Mouse (Mus musculus) kidney, embryonic 16.5 days (tissue): ENCODE measurements around the gene Art1. TPM values are rescaled to one million over a fixed set of nuclear protein-coding genes. Genes with fewer than 3 reads are reported as not detected.

Source experiments
- ATAC-seq: fragments of 200-750 bp; cut with Nextera tagmentation; 2 replicates; pipeline ENCODE4 v1.8.0; 2017; ENCODE audit warnings: moderate TSS enrichment; ENCODE audit not compliant: low FRiP score, low TSS enrichment
- H3K27ac ChIP-seq: fragments of 300-500 bp; sonication (generic); 2 replicates; pipeline ENCODE4 v1.5.1; 2014; ENCODE audit warnings: low read length
- H3K27me3 ChIP-seq: fragments of 300-500 bp; sonication (generic); 2 replicates; pipeline ENCODE4 v1.6.1; 2014; ENCODE audit warnings: low read length, control low read depth, mixed read lengths; ENCODE audit not compliant: insufficient read depth
- H3K36me3 ChIP-seq: fragments of 300-500 bp; sonication (generic); 2 replicates; pipeline ENCODE4 v1.6.1; 2014; ENCODE audit warnings: low read length, control low read depth, mixed read lengths; ENCODE audit not compliant: insufficient read depth
- H3K4me1 ChIP-seq: fragments of 300-500 bp; sonication (generic); 2 replicates; pipeline ENCODE4 v1.6.1; 2014; ENCODE audit warnings: low read length, control low read depth, mixed read lengths; ENCODE audit not compliant: insufficient read depth
- H3K4me2 ChIP-seq: fragments of 300-500 bp; sonication (generic); replicated peaks from 2 replicates; pipeline ENCODE4 v1.6.1; 2014; ENCODE audit warnings: low read depth, low read length
- H3K4me3 ChIP-seq: fragments of 300-500 bp; sonication (generic); 2 replicates; pipeline ENCODE4 v1.5.1; 2014; ENCODE audit warnings: mild to moderate bottlenecking, low read length
- H3K9ac ChIP-seq: fragments of 300-500 bp; sonication (generic); replicated peaks from 2 replicates; pipeline ENCODE4 v1.6.1; 2014; ENCODE audit warnings: low read length
- H3K9me3 ChIP-seq: fragments of 300-500 bp; sonication (generic); 2 replicates; pipeline ENCODE4 v1.6.1; 2016; ENCODE audit warnings: low read length, control low read depth
- WGBS: fragments of 180-500 bp; shearing (Covaris S2); extraction: QIAGEN DNeasy Blood & Tissue Kit; methylation state at CpG from one replicate; pipeline ENCODE4 v1.1.7; 2014; 5-methylcytosine and 5-hydroxymethylcytosine counted together
- polyA plus RNA-seq: library from polyadenylated mRNA; unstranded; fragments of >200 nt; fragmentation: Nextera tagmentation; extraction: Ambion mirVana; gene quantifications from 2 replicates; pipeline ENCODE4 v1.2.1, GENCODE M21; 2015

Gene Art1
- polyA plus RNA-seq, 1 experiment from 2014 or later = 1.2 TPM

DNA sequence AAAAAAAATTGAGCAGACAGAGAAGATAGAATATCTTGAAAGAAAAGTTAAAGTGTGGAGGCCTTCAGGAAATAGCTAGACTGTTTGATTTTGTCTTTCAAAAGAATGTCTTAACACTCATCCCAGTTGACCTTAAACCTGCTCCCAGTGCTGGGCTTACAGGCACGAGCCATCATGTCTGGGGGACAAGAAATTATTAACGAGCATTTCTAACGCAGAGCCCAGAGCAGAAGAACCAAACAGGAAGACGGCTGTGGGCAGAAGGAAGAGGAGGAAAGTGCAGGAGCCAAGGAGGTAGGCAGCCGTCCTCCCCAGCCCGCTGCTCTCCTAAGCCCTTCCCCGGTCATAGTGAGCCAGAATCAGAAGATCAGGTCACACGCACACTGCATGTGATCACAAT is 21.2 kb upstream of the Art1 start:
- 85% methylated on average over 8 of the region's 8 CpGs for WGBS
- H3K27me3 ChIP-seq = no peaks in the 10 kb centered on the region
- no peak overlapping the region for H3K4me3 ChIP-seq
- H3K4me2 ChIP-seq = no peak overlapping the region
- peaks cover 72% of the 10 kb centered on the region for H3K36me3 ChIP-seq
- ATAC-seq = no peak
- no peak overlapping the region for H3K9ac ChIP-seq
- H3K9me3 ChIP-seq = no peaks in the 10 kb centered on the region
- H3K27ac ChIP-seq = no peak overlapping the region
- no peaks in the 10 kb centered on the region for H3K4me1 ChIP-seq

DNA sequence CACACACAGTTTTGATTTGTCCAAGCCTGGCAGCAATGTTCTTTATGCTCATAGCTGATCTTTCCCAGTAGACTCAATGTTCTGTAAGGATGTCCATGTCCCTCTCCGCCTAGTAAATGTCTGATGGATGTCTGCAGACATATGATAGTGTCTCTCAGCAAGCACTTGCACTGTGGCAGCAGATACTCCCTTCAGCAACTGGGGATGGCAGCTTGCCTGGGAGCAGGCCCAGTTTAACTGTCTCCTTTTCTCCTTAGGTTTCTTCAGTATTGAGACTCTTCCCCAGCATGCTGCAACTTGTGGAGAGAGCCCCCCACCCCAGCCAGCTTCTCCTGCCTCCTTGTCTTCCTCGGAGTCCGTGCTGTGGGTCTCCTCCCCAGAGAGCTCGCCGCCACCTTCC is 19.8 kb upstream of the Art1 start:
- H3K4me2 ChIP-seq = no peak overlapping the region
- 95% methylated on average over 5 of the region's 5 CpGs for WGBS
- no peak overlapping the region for H3K4me3 ChIP-seq
- H3K27me3 ChIP-seq = no peaks in the 10 kb centered on the region
- H3K36me3 ChIP-seq = peaks cover 63% of the 10 kb centered on the region
- no peaks in the 10 kb centered on the region for H3K9me3 ChIP-seq
- no peak for ATAC-seq
- H3K9ac ChIP-seq = no peak overlapping the region
- no peaks in the 10 kb centered on the region for H3K4me1 ChIP-seq
- no peak overlapping the region for H3K27ac ChIP-seq

DNA sequence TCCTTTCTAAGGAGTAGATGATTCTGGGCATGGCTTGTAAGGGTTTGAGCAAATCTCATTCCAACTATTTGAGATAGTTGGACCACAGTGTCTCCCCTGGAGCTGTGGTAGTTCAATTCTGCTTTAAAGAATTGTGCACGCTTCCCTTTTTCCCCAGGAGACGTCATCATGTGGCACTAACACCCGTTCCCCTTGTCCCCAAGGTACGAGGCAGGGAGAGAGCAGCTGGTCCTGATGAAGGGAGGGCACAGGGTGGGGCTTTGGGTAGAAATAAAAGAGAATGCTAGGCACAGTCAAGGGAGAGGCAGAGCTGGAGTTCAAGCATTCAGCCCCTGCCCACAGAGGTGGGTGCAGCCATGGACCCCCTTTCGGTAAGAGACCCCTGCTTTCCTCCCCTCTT is 18.7 kb upstream of the Art1 start, which contains the start of gene Trpc2:
Gene Trpc2 (plus strand): TSS at position 301 of the 400 bp plus-strand sequence.
- 90% methylated on average over 5 of the region's 5 CpGs for WGBS
- Histone ChIP-seq H3K36me3 (peaks cover 53% of the 10 kb centered on the region), H3K9ac (no peak within 1 kb of the TSS), H3K27me3 (no peaks in the 10 kb centered on the region), H3K4me3 (no peak within 1 kb of the TSS), H3K4me1 (no peaks in the 10 kb centered on the region), H3K9me3 (no peaks in the 10 kb centered on the region), H3K4me2 (no peak within 1 kb of the TSS), H3K27ac (no peak within 1 kb of the TSS)
- ATAC-seq = no peak

DNA sequence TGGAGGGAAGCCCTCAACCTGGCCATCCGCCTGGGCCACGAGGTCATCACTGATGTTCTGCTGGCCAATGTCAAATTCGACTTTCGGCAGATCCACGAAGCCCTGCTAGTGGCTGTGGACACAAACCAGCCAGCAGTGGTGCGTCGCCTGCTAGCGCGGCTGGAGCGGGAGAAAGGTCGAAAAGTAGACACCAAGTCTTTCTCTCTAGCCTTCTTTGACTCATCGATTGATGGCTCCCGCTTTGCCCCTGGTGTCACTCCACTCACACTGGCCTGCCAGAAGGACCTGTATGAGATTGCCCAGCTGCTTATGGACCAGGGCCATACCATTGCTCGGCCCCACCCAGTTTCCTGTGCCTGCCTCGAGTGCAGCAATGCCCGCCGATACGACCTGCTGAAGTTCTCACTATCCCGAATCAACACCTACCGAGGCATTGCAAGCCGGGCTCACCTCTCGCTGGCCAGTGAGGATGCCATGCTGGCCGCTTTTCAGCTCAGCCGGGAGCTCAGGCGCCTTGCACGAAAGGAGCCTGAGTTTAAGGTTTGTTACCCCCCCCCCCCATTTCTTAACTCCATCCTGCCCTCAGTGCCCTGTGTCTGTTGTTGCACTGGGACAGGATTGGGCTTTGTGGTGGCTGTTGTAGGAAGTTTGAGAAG is 17.4 kb upstream of the Art1 start:
- WGBS = 88% methylated on average over 26 of the region's 26 CpGs

DNA sequence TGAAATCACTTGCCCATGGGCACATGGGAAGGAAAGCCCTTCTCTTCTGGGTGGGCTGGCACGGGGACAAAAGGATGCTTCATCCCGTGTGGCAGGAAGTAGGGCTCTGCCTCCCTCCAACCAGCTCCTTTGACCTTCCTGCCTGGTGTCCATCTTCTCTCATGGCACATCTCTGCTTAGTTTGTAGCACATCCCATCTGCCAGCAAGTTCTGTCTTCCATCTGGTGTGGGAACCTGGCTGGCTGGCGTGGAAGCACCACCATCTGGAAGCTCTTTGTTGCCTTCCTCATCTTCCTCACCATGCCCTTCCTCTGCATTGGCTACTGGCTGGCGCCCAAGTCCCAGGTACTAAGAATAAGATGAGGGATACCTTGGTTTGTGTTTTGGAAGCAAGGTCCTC is 14.2 kb upstream of the Art1 start:
- Histone ChIP-seq H3K4me1 (no peaks in the 10 kb centered on the region), H3K27ac (no peak overlapping the region), H3K36me3 (peaks cover 28% of the 10 kb centered on the region), H3K27me3 (no peaks in the 10 kb centered on the region), H3K4me3 (no peak overlapping the region), H3K9ac (no peak overlapping the region), H3K4me2 (no peak overlapping the region), H3K9me3 (no peaks in the 10 kb centered on the region)
- no peak for ATAC-seq
- 86% methylated on average over 4 of the region's 4 CpGs for WGBS

More for the DNA sequence above, 17.4 kb upstream of the Art1 start:
- peaks cover 52% of the 10 kb centered on the region for H3K36me3 ChIP-seq
- no peak overlapping the region for H3K4me3 ChIP-seq
- no peak overlapping the region for H3K4me2 ChIP-seq
- H3K9ac ChIP-seq = no peak overlapping the region
- H3K9me3 ChIP-seq = no peaks in the 10 kb centered on the region
- no peak for ATAC-seq
- no peaks in the 10 kb centered on the region for H3K4me1 ChIP-seq
- no peaks in the 10 kb centered on the region for H3K27me3 ChIP-seq
- H3K27ac ChIP-seq = no peak overlapping the region

DNA sequence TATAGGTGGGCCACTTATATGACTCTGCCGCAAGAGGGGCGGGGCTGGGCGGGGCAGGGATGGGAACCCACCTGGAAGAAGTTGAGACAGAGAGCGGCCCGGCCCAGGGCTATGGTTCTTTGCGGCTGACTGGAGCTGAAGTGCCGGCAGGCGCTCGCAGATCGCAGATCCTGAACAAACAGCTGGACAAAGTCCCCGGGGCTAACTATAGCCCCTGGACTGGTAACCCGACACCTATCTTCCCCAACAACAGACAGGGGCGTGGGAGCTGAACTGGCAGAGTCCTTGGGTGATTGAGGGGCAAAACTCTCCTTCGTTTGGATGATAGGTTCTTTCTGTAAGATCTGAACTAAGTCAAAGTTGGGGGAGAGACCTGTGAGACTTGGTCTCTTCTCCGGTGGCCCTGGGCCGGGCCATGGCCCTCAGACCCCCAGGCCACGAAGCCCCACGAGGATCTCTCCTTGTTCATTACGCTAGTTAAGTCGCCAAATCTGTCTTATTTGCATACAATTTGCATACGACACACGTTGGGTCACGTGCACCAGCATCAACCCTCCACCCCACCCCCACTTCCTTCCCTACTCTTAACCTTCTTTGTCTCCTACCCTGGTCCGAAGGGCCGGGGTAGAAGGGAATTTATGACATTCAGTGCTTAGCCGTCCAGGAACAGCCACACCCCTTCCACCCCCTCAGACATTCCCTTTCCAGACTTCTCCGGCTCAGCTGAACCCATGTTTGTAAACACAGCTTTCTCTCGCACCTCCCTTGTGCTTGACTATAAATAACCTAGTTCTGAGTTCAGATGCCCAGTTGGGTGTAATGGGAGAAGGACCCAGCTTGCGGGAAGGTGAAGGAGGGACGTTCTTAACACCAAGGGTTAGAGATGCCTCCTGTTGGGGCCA is 1.5 kb upstream of the Art1 start:
- ATAC-seq = peak; percentile 83
- Histone ChIP-seq H3K9me3 (no peaks in the 10 kb centered on the region), H3K36me3 (no peaks in the 10 kb centered on the region), H3K27ac (peak overlapping the region; percentile 69), H3K4me2 (peak overlapping the region; percentile 69), H3K4me3 (peak overlapping the region; percentile 44), H3K4me1 (peaks cover 25% of the 10 kb centered on the region), H3K27me3 (0 out of 2 replicates have a peak, but pooled peaks cover 3% of the 10 kb centered on the region), H3K9ac (peak overlapping the region; percentile 54)
- WGBS = 2% methylated on average over 30 of the region's 30 CpGs

DNA sequence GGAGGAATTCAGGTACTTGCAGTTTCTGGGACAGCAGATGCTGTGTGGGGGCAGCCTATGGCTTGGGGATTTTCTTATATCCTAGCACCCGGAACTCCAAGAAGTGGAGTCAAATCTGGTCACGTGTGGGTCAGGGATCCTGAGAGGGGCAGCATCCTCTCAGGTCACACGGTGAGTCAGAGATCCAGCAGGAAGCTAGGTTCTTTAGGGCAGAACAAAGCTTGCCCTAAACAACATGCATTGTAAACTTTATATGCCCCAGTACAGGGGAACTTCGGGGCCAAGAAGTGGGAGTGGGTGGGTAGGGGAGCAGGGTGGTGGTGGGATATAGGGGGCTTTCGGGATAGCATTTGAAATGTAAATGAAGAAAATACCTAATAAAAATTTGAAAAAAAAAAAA is 675 bp upstream of the Art1 start:
- no peaks in the 10 kb centered on the region for H3K36me3 ChIP-seq
- H3K9me3 ChIP-seq = no peaks in the 10 kb centered on the region
- peak overlapping the region; percentile 69 for H3K27ac ChIP-seq
- 33% methylated on average over 5 of the region's 5 CpGs for WGBS
- no peak overlapping the region for H3K4me2 ChIP-seq
- peaks cover 25% of the 10 kb centered on the region for H3K4me1 ChIP-seq
- ATAC-seq = no peak
- H3K9ac ChIP-seq = no peak overlapping the region
- 0 out of 2 replicates have a peak, but pooled peaks cover 3% of the 10 kb centered on the region for H3K27me3 ChIP-seq
- H3K4me3 ChIP-seq = no peak overlapping the region

DNA sequence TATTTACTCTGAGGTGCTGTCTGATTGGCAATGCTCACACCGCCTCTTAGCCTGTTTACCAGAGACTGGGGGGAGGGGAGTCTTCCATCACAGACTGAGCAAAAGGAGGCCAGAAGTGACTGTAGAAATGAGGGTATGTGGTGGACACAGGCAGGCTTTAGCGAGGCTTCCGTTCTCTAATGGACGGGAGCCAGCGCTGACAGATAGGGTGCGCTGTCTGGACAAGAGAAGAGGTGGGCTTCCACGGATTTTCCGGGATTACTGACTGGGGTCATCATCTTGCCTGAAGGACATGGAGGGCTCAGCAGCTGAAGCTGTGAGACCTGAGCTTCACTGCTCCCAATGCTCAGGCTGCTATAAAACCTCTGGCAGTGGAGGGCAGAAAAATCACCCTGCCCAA is 698 bp downstream of the Art1 start:
- H3K4me2 ChIP-seq = no peak overlapping the region
- ATAC-seq = no peak
- no peak overlapping the region for H3K4me3 ChIP-seq
- no peak overlapping the region for H3K9ac ChIP-seq
- no peak overlapping the region for H3K27ac ChIP-seq
- no peaks in the 10 kb centered on the region for H3K36me3 ChIP-seq
- peaks cover 31% of the 10 kb centered on the region for H3K4me1 ChIP-seq
- H3K9me3 ChIP-seq = no peaks in the 10 kb centered on the region
- 0 out of 2 replicates have a peak, but pooled peaks cover 3% of the 10 kb centered on the region for H3K27me3 ChIP-seq
- WGBS = 61% methylated on average over 8 of the region's 8 CpGs

DNA sequence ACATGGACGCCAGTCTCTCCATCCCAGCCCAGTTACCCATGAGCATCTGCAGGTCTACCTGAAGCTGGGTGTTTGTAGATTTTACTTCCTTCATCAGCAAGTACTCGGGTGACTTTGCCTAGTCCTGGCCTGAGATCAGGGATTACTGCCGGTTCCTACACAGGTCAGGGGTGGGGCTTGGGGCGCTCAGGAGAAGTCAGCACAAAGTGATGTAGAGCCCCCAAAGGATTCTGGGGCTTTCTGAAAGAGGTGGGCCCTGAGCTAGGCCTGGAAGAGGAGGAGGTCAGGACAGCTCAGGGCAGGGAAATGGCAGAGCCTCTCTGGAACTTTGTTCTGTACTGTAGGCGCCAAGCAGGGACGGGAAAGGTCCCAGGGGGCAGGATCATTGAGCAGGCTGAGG is 1.2 kb downstream of the Art1 start:
- peaks cover 31% of the 10 kb centered on the region for H3K4me1 ChIP-seq
- no peaks in the 10 kb centered on the region for H3K9me3 ChIP-seq
- no peak overlapping the region for H3K4me3 ChIP-seq
- no peak overlapping the region for H3K27ac ChIP-seq
- no peaks in the 10 kb centered on the region for H3K36me3 ChIP-seq
- no peak overlapping the region for H3K9ac ChIP-seq
- 0 out of 2 replicates have a peak, but pooled peaks cover 3% of the 10 kb centered on the region for H3K27me3 ChIP-seq
- ATAC-seq = no peak
- 48% methylated on average over 6 of the region's 6 CpGs for WGBS
- no peak overlapping the region for H3K4me2 ChIP-seq

DNA sequence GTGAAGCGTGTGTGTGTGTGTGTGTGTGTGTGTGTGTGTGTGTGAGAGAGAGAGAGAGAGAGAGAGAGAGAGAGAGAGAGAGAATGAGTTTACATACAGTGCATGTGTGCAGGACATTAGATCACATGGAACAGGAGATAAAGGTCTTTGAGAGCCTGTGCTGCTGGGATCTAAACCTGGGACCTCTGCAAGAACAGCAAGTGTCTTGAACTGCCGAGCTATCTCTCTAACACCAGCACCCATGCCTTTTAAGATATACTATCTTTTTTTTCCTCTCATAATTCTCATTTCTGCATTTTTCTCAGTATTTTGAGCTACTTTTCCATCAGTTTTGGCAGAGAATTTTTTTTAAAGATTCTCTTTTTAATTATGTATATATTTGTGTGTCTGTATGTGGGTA is 2.0 kb downstream of the Art1 start:
- H3K4me1 ChIP-seq = peaks cover 31% of the 10 kb centered on the region
- H3K4me2 ChIP-seq = no peak overlapping the region
- H3K4me3 ChIP-seq = no peak overlapping the region
- ATAC-seq = no peak
- H3K27me3 ChIP-seq = 0 out of 2 replicates have a peak, but pooled peaks cover 3% of the 10 kb centered on the region
- no peak overlapping the region for H3K9ac ChIP-seq
- no peaks in the 10 kb centered on the region for H3K9me3 ChIP-seq
- H3K36me3 ChIP-seq = no peaks in the 10 kb centered on the region
- WGBS = 79% methylated on average over 2 of the region's 2 CpGs
- no peak overlapping the region for H3K27ac ChIP-seq
